Mouse (Mus musculus) midbrain, embryonic 16.5 days (tissue): ENCODE results near the gene Plce1. TPM values are rescaled to one million over a fixed set of nuclear protein-coding genes. Genes with fewer than 3 reads are reported as not detected.

ENCODE experiments used
- ATAC-seq: fragments of 200-750 bp; cut with Nextera tagmentation; 2 replicates; pipeline ENCODE4 v1.8.0; 2017; ENCODE audit warnings: moderate TSS enrichment
- H3K27ac ChIP-seq: fragments of 300-500 bp; sonication (generic); 2 replicates; pipeline ENCODE4 v1.5.1; 2014; ENCODE audit warnings: mild to moderate bottlenecking, low read length, mixed read lengths
- H3K27me3 ChIP-seq: fragments of 300-500 bp; sonication (generic); 2 replicates; pipeline ENCODE4 v1.6.1; 2014; ENCODE audit warnings: low read depth, low read length, mixed read lengths; ENCODE audit not compliant: control insufficient read depth, insufficient read depth
- H3K36me3 ChIP-seq: fragments of 300-500 bp; sonication (generic); 2 replicates; pipeline ENCODE4 v1.6.1; 2014; ENCODE audit warnings: mild to moderate bottlenecking, low read length, moderate library complexity, mixed read lengths; ENCODE audit not compliant: control insufficient read depth, insufficient read depth
- H3K4me1 ChIP-seq: fragments of 300-500 bp; sonication (generic); 2 replicates; pipeline ENCODE4 v1.6.1; 2014; ENCODE audit warnings: mild to moderate bottlenecking, low read length, mixed read lengths; ENCODE audit not compliant: control insufficient read depth, insufficient read depth
- H3K4me2 ChIP-seq: fragments of 300-500 bp; sonication (generic); 2 replicates; pipeline ENCODE4 v1.6.1; 2014; ENCODE audit warnings: mild to moderate bottlenecking, low read length, mixed read lengths
- H3K4me3 ChIP-seq: fragments of 300-500 bp; sonication (generic); 2 replicates; pipeline ENCODE4 v1.5.1; 2014; ENCODE audit warnings: low read depth, mild to moderate bottlenecking, low read length, moderate library complexity, mixed read lengths
- H3K9ac ChIP-seq: fragments of 300-500 bp; sonication (generic); 2 replicates; pipeline ENCODE4 v1.6.1; 2014; ENCODE audit warnings: low read depth, low read length, mixed read lengths
- H3K9me3 ChIP-seq: fragments of 300-500 bp; sonication (generic); replicated peaks from 2 replicates; pipeline ENCODE4 v1.6.1; 2014; ENCODE audit warnings: mild to moderate bottlenecking, low read length, mixed read lengths; ENCODE audit not compliant: control insufficient read depth, poor library complexity, severe bottlenecking
- WGBS: fragments of 180-500 bp; shearing (Covaris S2); extraction: QIAGEN DNeasy Blood & Tissue Kit; methylation state at CpG from one replicate; pipeline ENCODE4 v1.1.7; 2014; 5-methylcytosine and 5-hydroxymethylcytosine counted together
- polyA plus RNA-seq: library from polyadenylated mRNA; unstranded; fragments of >200 nt; fragmentation: Nextera tagmentation; extraction: Ambion mirVana; gene quantifications from 2 replicates; pipeline ENCODE4 v1.2.1, GENCODE M21; 2015

Plce1 gene
- polyA plus RNA-seq, 1 experiment from 2014 or later = 4.4 TPM

GRCm38 (mm10) chr19:38589941-38590340, 109.0 kb downstream of the Plce1 start:
- H3K27me3 ChIP-seq = no peaks in the 10 kb centered on the region
- H3K4me1 ChIP-seq = no peaks in the 10 kb centered on the region; the same call in 1 of the 2 replicates
- H3K9ac ChIP-seq = no peak overlapping the region
- no peak overlapping the region for H3K4me3 ChIP-seq
- H3K27ac ChIP-seq = no peak overlapping the region
- no peak overlapping the region for H3K4me2 ChIP-seq
- WGBS = 88% methylated on average over 8 of the region's 8 CpGs
- H3K36me3 ChIP-seq = no peaks in the 10 kb centered on the region
- ATAC-seq = no peak
- H3K9me3 ChIP-seq = no peaks in the 10 kb centered on the region

- WGBS = 68% methylated on average over 7 of the region's 7 CpGs
- no peak overlapping the region for H3K9ac ChIP-seq
- no peak overlapping the region for H3K4me2 ChIP-seq
- H3K9me3 ChIP-seq = no peaks in the 10 kb centered on the region
- H3K27me3 ChIP-seq = no peaks in the 10 kb centered on the region
- H3K27ac ChIP-seq = no peak overlapping the region
- no peak for ATAC-seq
- H3K4me3 ChIP-seq = no peak overlapping the region
- no peaks in the 10 kb centered on the region for H3K36me3 ChIP-seq
- no peaks in the 10 kb centered on the region; the same call in 1 of the 2 replicates for H3K4me1 ChIP-seq
These were observed 111.8 kb downstream of the Plce1 start for GRCm38 (mm10) chr19:38592566-38593224.

GRCm38 (mm10) chr19:38593225-38593897, 112.5 kb downstream of the Plce1 start:
- no peak overlapping the region for H3K27ac ChIP-seq
- ATAC-seq = no peak

GRCm38 (mm10) chr19:38596096-38596495, 115.2 kb downstream of the Plce1 start:
- no peak overlapping the region for H3K9ac ChIP-seq
- no peaks in the 10 kb centered on the region for H3K9me3 ChIP-seq
- ATAC-seq = no peak
- H3K4me3 ChIP-seq = no peak overlapping the region
- no peaks in the 10 kb centered on the region for H3K27me3 ChIP-seq
- no peaks in the 10 kb centered on the region for H3K36me3 ChIP-seq
- H3K4me2 ChIP-seq = no peak overlapping the region
- H3K27ac ChIP-seq = no peak overlapping the region
- no peaks in the 10 kb centered on the region for H3K4me1 ChIP-seq
- WGBS = 90% methylated on average over 4 of the region's 4 CpGs

More at GRCm38 (mm10) chr19:38593225-38593897, 112.5 kb downstream of the Plce1 start:
- Histone ChIP-seq H3K4me2 (no peak overlapping the region), H3K36me3 (no peaks in the 10 kb centered on the region), H3K4me3 (no peak overlapping the region), H3K9me3 (no peaks in the 10 kb centered on the region), H3K27me3 (no peaks in the 10 kb centered on the region), H3K9ac (no peak overlapping the region), H3K4me1 (no peaks in the 10 kb centered on the region)
- 94% methylated on average over 12 of the region's 12 CpGs for WGBS

GRCm38 (mm10) chr19:38597392-38597791, 116.5 kb downstream of the Plce1 start:
- ATAC-seq = no peak
- Histone ChIP-seq H3K27ac (no peak overlapping the region), H3K4me2 (no peak overlapping the region), H3K36me3 (no peaks in the 10 kb centered on the region), H3K27me3 (no peaks in the 10 kb centered on the region), H3K9ac (no peak overlapping the region), H3K4me3 (no peak overlapping the region), H3K9me3 (no peaks in the 10 kb centered on the region), H3K4me1 (peaks cover under 1% of the 10 kb centered on the region; the same call in 1 of the 2 replicates)
- 78% methylated on average over 2 of the region's 2 CpGs for WGBS

GRCm38 (mm10) chr19:38599001-38599400, 118.1 kb downstream of the Plce1 start:
- H3K4me3 ChIP-seq = no peak overlapping the region
- H3K9me3 ChIP-seq = no peaks in the 10 kb centered on the region
- H3K4me2 ChIP-seq = no peak overlapping the region
- ATAC-seq = no peak
- no peaks in the 10 kb centered on the region for H3K27me3 ChIP-seq
- peaks cover 2% of the 10 kb centered on the region; the same call in 1 of the 2 replicates for H3K4me1 ChIP-seq
- no peak overlapping the region for H3K9ac ChIP-seq
- H3K36me3 ChIP-seq = no peaks in the 10 kb centered on the region
- H3K27ac ChIP-seq = no peak overlapping the region
- WGBS = 82% methylated on average over 3 of the region's 3 CpGs

DNA sequence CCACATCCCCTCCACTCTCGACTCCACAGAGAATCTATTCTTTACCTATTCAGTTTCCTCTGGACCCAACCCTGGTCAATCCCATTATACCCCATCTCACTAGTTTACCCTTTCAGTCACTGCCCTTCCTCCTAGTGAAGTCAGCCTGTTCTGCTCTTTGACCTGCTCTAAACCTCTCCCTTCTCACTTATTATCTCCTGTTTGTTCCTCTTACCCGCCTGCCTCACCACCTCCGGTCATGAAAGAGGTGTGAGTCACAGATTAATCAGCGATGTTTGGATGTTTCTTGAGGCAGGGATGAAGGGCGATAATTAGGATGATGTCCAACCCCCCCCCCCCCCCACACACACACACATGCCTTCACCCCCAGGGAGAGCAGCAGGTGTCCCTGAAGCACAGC, 120.2 kb downstream of the Plce1 start:
- H3K27me3 ChIP-seq = no peaks in the 10 kb centered on the region

GRCm38 (mm10) chr19:38602811-38603210, 121.9 kb downstream of the Plce1 start:
- WGBS = 60% methylated on average over 9 of the region's 9 CpGs
- no peaks in the 10 kb centered on the region for H3K36me3 ChIP-seq

More for the DNA sequence above, 120.2 kb downstream of the Plce1 start:
- ATAC-seq = no peak
- H3K36me3 ChIP-seq = no peaks in the 10 kb centered on the region
- no peaks in the 10 kb centered on the region for H3K9me3 ChIP-seq
- H3K4me1 ChIP-seq = peaks cover 2% of the 10 kb centered on the region; the same call in 1 of the 2 replicates
- WGBS = 67% methylated on average over 5 of the region's 5 CpGs
- no peak overlapping the region for H3K27ac ChIP-seq
- H3K9ac ChIP-seq = no peak overlapping the region
- H3K4me2 ChIP-seq = no peak overlapping the region
- no peak overlapping the region for H3K4me3 ChIP-seq

GRCm38 (mm10) chr19:38607236-38607635, 126.3 kb downstream of the Plce1 start:
- H3K27ac ChIP-seq = no peak overlapping the region
- ATAC-seq = no peak
- peaks cover 2% of the 10 kb centered on the region; the same call in 1 of the 2 replicates for H3K4me1 ChIP-seq

More at GRCm38 (mm10) chr19:38602811-38603210, 121.9 kb downstream of the Plce1 start:
- H3K9ac ChIP-seq = no peak overlapping the region
- peaks cover 2% of the 10 kb centered on the region; the same call in 1 of the 2 replicates for H3K4me1 ChIP-seq
- H3K27ac ChIP-seq = no peak overlapping the region
- no peak for ATAC-seq
- H3K4me3 ChIP-seq = no peak overlapping the region
- H3K27me3 ChIP-seq = no peaks in the 10 kb centered on the region
- no peaks in the 10 kb centered on the region for H3K9me3 ChIP-seq
- no peak overlapping the region for H3K4me2 ChIP-seq

More at GRCm38 (mm10) chr19:38607236-38607635, 126.3 kb downstream of the Plce1 start:
- no peaks in the 10 kb centered on the region for H3K36me3 ChIP-seq
- WGBS = 87% methylated on average over 5 of the region's 5 CpGs
- no peaks in the 10 kb centered on the region for H3K27me3 ChIP-seq
- H3K9ac ChIP-seq = no peak overlapping the region
- no peak overlapping the region for H3K4me3 ChIP-seq
- no peak overlapping the region for H3K4me2 ChIP-seq
- no peaks in the 10 kb centered on the region for H3K9me3 ChIP-seq
